Mouse (Mus musculus) spleen, adult 2 months (tissue): ENCODE results near the gene 4932411N23Rik. TPM values are rescaled to one million over a fixed set of nuclear protein-coding genes. Genes with fewer than 3 reads are reported as not detected.
"Not testable (repeated sequence)": the region's sequence is repeated elsewhere in the genome, so short reads cannot be mapped to it uniquely, and the experiment has no call there.

Experiments used
- DNase-seq, 2 experiments: peaks; one replicate each; pipeline versions ENCODE4 v3.0.0 to v3.0.0-alpha.2; 2012 to 2021; ENCODE audit warnings: low spot score in 2 of 2, low read depth in 1 of 2
- H3K27ac ChIP-seq: fragments of 200-500 bp; 2 replicates; pipeline ENCODE4 v1.5.1; 2012; ENCODE audit warnings: low read length, inconsistent platforms; ENCODE audit not compliant: insufficient read depth
- H3K27me3 ChIP-seq: fragments of 200-500 bp; 2 replicates; pipeline ENCODE4 v1.6.1; 2012; ENCODE audit warnings: mild to moderate bottlenecking, moderate library complexity, low read length, inconsistent platforms; ENCODE audit not compliant: control insufficient read depth, insufficient read depth
- H3K36me3 ChIP-seq: fragments of 200-500 bp; 2 replicates; pipeline ENCODE4 v1.6.1; 2012; ENCODE audit warnings: mild to moderate bottlenecking, low read length, inconsistent platforms; ENCODE audit not compliant: control insufficient read depth, insufficient read depth
- H3K4me1 ChIP-seq: fragments of 200-500 bp; 2 replicates; pipeline ENCODE4 v1.6.1; 2011; ENCODE audit warnings: inconsistent platforms; ENCODE audit not compliant: control insufficient read depth, insufficient read depth, insufficient read length
- H3K4me3 ChIP-seq: fragments of 200-500 bp; 2 replicates; pipeline ENCODE4 v1.5.1; 2011; ENCODE audit warnings: mild to moderate bottlenecking, inconsistent platforms; ENCODE audit not compliant: insufficient read depth, insufficient read length; ENCODE audit errors: extremely low read depth
- CTCF ChIP-seq: fragments of 200-500 bp; IDR thresholded peaks from 2 replicates; pipeline ENCODE4 v1.5.1; 2011; ENCODE audit warnings: mild to moderate bottlenecking, inconsistent platforms; ENCODE audit not compliant: insufficient read depth, insufficient read length, insufficient replicate concordance; ENCODE audit errors: extremely low read depth
- POLR2A ChIP-seq: fragments of 200-500 bp; IDR thresholded peaks from 2 replicates; pipeline ENCODE4 v1.6.1; 2011; ENCODE audit warnings: low read depth, low read length, inconsistent platforms
- WGBS: fragments of 180-500 bp; shearing (Covaris S2); methylation state at CpG from one replicate; pipeline ENCODE4 v1.1.7; 2018; 5-methylcytosine and 5-hydroxymethylcytosine counted together
- polyA plus RNA-seq: library from polyadenylated mRNA; depleted of rRNA; stranded (reverse); fragments of >200 nt; gene quantifications from 2 replicates; pipeline ENCODE4 v1.2.3, GENCODE M21; 2012; rRNA removed

Gene 4932411N23Rik
- not detected in 2 replicates for polyA plus RNA-seq

DNA sequence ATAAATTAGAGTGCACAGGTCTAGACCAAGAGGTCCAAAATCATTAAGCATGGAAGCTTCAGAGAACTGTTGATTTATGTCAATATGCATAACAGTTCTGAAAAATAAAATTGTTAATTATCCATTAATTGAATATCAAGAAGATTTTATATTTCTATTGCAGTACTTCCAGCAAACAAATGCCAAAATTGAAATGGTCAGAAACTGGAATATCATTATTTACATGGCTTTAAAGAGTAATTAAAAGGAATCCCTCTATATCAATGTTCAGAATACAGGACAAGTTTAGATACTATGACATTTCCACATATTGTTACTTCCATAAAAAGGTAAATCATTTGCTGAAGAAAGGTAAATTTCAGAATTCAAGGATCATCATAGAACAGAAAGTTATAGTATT, at the start of gene 4932411N23Rik:
Gene 4932411N23Rik, minus strand, starts transcription at position 101 of the 400 bp plus-strand sequence.
- no peak for TF ChIP-seq CTCF
- no peak for TF ChIP-seq POLR2A
- H3K4me1 ChIP-seq, result no peaks in the 10 kb centered on the region
- no peak within 1 kb of the TSS for H3K27ac ChIP-seq
- DNase-seq, result no peak
- H3K4me3 ChIP-seq, result no peak within 1 kb of the TSS
- H3K27me3 ChIP-seq, result no peaks in the 10 kb centered on the region
- H3K36me3 ChIP-seq, result no peaks in the 10 kb centered on the region

GRCm38 (mm10) chrX:126779895-126780294, 35.8 kb downstream of the 4932411N23Rik start:
- H3K4me3 ChIP-seq, result no peak overlapping the region
- WGBS, result 80% methylated on average over 5 of the region's 5 CpGs
- no peaks in the 10 kb centered on the region for H3K4me1 ChIP-seq
- H3K27ac ChIP-seq, result no peak overlapping the region
- no peaks in the 10 kb centered on the region for H3K27me3 ChIP-seq
- TF ChIP-seq POLR2A, result no peak
- no peak for TF ChIP-seq CTCF
- no peak for DNase-seq
- no peaks in the 10 kb centered on the region for H3K36me3 ChIP-seq

GRCm38 (mm10) chrX:126777643-126778042, 38.0 kb downstream of the 4932411N23Rik start:
- 79% methylated on average over 5 of the region's 6 CpGs for WGBS
- H3K27ac ChIP-seq, H3K4me1 ChIP-seq, DNase-seq, H3K36me3 ChIP-seq, H3K4me3 ChIP-seq, H3K27me3 ChIP-seq: not testable (repeated sequence)

- WGBS, result 75% methylated on average over 5 of the region's 5 CpGs
- not testable (repeated sequence) for H3K4me3 ChIP-seq, H3K27ac ChIP-seq, H3K36me3 ChIP-seq, H3K4me1 ChIP-seq, H3K27me3 ChIP-seq, DNase-seq
These were observed 40.8 kb downstream of the 4932411N23Rik start for GRCm38 (mm10) chrX:126774846-126775245.

GRCm38 (mm10) chrX:126773511-126773910, 42.2 kb downstream of the 4932411N23Rik start:
- H3K4me3 ChIP-seq, H3K27me3 ChIP-seq, H3K27ac ChIP-seq, DNase-seq, H3K4me1 ChIP-seq, H3K36me3 ChIP-seq: not testable (repeated sequence)
- WGBS, result 72% methylated on average over 5 of the region's 6 CpGs

Other genes starting within 250 kb of the 4932411N23Rik start
- not detected in 2 replicates for gene Gm382, start 224.1 kb upstream of the 4932411N23Rik start, polyA plus RNA-seq